Mouse (Mus musculus) right cerebral cortex, adult 2 months (tissue): ENCODE measurements around the gene Pdlim7.

Experiments
- DNase-seq, 2 experiments: peaks; one replicate each; pipeline ENCODE4 v3.0.0; 2021 to 2022; ENCODE audit warnings: low spot score in 2 of 2

The Pdlim7 gene

DNA sequence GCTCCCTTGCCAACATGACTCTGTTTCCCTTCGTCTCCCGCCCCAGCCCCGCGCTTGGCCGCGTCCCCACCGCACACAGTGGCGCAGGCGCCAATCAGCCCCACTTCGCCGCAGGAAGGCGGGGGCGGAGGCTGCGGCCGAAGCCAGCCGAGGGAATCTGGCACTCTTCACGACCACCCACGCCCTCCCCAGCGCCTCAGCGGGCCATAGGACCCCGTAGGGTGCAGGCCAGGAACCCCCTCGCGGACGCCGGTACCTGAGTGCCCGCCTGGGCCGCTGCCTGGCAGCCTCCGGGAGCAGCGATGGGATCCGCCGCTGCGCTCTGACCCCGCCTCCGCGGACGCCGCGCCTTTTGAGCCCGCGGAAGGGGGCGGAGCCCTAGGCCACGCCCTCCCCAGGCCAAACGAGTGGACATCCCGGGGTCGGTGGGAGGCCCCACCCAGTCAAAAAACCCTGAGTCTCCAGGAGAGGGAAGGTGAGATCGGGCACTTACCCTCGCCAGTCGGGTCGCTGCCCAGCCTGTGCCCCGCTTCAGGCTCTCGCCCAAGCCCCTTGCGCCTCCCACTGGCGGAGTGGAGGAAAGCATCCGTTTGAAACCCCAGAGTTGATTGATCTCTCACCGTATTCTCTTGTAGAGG, at the start of gene Pdlim7:
TSS of gene Pdlim7 (minus strand) at position 566 of the 638 bp plus-strand sequence.
- DNase-seq, result peak; percentile 80 to 87

DNA sequence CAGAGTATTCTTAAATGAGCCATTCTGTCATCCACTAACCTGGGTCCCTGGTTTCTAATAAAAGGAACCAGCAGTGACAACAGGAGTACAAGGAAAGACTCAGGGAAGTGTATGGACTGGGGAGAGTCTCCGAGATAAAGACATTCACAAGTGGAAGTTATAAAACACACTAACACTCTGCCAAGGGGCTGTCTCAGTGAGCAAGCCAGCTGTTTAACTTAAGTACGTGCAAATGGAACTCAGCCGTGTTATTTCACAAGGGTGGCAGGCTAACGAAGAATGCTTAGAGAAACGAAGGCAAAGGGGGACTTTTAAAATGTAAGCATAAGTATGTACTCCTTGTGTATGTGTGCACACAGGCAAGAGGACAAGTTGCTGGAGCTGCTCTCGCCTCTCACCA, 44.0 kb upstream of the Pdlim7 start:
- DNase-seq, result no peak

DNA sequence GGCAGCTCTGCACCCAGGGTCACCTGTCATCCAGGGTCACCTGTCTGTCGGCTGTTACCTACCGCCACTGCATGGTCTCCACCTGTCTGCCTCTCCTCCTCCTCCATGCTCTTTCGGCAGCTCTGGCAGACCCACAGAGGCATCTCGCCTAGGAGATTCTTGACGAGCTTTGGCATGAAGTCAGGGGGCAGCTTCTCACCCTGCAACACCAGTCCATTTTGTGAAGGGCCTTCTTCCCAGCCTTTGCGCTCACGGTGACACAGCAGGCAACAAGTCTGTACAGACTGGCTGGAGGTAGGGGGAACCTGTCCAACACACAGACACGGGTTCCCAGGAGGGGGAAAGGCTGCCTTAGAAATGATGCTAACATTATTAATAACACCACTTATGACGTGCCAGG, 42.4 kb upstream of the Pdlim7 start:
- DNase-seq, result no peak

DNA sequence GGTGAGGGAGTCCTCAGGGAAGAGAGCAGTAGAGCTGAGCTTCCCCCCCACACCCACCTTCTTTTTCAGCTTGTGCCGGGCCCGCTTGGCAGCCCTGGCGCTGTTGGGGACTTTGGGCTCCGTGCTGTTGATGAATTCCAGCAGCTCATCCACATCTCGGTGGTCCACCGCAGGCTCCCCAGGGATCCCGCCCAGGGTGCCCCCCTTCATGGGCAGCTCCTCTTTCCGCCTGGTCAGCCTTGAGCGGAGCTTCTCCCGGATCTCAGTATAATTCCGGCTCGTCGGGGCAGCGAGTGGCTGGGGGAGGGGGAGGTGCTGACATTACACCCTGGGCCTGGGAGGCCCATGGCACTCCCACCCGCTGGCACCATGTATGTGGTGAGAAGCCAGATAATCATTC, 35.6 kb upstream of the Pdlim7 start:
- no peak for DNase-seq

DNA sequence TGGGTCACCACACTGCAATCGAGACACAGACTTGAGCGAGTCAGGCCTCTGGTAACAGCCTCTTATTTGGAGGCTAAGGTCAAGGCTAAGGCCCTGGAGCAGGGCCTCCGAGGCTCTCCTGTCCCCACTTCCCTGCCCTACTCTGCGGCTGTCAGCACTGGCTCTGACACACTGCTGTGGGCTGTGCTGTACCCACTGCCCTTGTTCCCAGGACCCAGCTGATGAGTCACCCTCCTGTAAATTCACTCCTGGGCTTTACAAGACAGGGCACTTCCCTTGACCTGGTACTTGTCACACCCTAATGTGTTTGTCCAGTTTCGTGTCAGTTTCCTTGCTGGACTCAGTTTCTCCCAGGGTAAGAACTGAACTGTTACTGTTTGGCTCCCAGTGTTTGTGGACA, 35.0 kb upstream of the Pdlim7 start:
- no peak for DNase-seq

DNA sequence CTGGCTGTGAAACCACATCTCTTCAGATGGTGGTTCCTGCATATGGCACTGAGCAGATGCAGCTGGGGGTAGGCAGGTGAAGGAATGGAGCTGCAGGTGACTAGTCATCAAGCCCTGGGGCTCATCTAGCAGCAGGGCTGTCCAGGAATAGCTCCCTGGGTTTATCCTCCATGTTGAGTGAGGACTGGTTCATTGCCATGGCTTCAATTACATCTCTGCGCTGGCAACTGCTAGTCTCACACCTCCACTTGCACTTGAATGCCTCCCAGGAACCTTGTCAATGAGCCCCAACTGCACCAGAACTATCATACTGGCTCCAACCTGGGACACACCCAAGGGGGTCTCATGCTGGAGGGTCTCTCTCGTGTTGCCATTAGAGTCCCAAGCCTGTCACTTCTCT, 34.4 kb upstream of the Pdlim7 start:
- DNase-seq, result no peak

DNA sequence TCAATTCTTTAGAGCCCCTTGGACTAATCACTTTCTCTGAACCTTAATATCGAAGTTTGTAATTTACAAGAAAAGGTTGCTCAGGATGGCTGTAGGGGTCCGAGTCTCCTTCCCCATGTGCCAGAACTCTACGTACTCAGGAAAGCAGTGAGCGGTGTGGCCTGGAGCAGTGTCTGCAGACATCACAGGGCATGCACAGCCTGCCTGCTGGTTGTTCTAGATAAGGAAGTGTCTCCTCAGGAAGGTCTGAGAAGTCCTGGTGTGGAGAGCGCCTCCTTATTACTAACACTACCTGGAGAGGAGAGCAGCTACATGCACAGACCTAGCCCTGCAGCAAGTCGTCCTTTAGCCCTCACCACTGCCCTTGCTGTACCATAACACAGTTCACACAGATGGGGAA, 31.3 kb upstream of the Pdlim7 start:
- DNase-seq, result no peak

DNA sequence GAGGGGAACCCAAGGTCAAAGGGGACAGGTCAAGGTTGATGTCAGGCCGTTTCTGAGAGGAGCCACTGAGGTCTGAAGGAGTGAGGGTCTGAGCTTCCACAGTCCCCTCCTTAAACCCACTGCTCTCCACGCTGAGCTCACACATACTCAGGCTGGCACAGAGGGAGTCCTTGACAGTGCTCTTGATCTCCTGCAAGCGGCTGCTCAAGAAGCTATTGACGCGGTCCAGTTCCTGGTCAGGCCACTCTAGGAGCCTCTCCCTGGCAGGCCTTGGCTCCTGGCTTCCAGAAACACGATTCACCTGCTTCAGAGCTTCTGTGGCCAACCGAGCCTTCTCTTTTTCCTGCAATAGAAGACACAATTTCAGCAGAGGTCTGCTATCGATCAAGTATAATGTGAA, 30.0 kb upstream of the Pdlim7 start:
- no peak for DNase-seq

DNA sequence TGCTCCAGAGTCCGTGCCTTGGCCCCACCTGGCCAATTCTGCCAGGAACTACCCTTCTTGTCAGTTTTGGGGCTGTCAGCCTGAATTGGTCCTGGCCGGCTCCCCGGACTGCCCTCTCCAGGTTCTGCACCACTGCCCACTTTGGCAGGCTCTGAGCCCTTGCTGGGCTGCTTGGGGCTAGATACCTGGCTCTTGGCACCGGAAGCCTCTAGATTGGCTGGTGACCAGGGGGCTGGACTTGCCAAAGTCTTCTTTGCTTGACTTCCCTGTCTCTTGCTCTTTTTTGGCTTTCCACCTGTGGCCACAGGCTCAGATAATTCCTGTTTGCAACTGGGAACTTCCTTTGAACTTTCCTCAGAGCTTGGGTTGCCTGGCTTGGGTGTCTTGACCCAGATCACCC, 29.4 kb upstream of the Pdlim7 start:
- no peak for DNase-seq

DNA sequence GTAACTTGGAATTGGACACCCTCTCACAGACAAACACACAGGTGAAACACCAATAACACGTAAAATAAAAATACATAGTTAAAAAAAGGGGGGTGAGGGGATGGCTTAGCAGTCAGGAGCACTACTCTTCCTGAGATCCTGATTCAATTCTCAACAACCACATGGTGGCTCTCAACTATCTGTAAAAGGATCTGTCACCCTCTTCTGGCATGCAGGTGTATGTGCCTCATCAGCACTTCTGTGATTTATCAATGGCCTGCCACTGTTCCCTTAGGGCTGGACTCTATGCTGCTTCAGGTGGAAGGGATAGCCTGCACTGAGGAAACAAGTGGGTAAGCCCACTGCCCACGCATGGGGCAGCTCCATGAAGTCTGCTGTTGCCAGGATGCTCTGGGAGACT, 27.5 kb upstream of the Pdlim7 start:
- DNase-seq, result peak in 1 of 2 experiments; percentile 37

DNA sequence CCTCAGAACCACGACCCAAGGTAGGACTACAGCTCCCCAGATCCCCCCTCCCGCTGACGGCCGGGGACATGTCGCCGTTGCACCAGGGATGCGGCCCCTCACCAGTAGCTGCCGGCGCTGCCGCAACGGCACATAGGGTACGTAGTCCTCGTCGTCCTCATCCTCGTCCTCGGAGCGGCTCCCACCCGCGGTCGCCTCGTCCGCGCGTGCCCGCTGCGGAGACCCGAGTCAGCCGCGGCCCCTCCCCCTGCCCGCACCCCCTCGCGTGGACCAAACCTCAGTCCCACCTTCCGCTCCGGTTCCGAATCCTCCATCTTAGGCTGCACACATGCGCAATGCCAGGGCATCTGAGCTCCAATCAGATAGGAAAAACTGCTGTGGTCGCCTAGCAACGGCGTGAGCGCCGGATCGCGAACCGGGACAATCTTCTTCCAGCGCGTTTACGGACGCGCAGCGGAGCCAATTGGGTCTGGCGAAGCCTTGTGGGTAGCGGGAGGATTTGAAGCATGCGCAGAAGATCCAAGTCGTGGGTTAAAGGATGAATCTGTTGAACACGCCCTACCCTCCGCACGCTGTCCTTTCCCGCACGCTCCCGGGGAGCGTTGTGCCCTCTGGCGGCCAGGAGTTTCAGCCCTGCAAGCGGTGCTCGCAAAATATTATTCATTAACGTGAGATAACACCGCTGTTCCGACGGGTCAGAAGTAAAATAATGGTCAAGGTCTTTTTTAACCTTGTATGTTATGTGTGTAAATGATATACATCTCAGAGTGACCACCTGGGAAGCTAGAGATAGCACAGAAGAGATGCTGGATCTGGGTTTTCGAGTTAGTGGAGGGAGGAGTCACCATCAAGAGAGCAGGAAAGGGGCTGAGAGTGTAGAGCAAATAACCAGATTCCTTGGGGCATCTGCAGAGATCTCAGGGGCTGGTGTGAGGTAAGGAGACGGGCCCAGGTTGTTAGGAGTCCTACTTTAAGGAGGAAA, 23.0 kb upstream of the Pdlim7 start, which contains the start of gene Ddx41:
TSS of gene Ddx41 (minus strand) at position 465 of the 982 bp plus-strand sequence.
- peak; percentile 100 for DNase-seq

DNA sequence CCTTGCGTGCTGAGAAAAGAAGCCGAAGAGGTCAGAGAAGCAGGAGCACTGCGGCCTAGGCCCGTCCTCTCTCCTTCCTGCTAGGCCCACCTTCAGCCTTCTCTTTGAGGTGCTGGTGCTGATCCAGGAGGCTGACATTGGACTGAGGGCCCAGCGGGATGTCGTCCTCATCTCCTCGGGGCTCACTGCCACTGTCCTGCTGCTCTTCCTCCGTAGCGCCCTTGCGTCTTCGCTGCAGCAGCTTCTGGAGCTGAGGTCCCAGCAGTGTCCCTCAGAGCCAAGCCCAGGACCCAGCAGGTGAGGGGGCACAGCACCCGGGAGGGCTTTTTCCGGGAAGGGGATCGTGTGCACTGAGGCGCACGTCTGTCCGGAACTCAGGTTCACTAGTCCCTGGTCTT, 22.3 kb upstream of the Pdlim7 start:
- no peak for DNase-seq

DNA sequence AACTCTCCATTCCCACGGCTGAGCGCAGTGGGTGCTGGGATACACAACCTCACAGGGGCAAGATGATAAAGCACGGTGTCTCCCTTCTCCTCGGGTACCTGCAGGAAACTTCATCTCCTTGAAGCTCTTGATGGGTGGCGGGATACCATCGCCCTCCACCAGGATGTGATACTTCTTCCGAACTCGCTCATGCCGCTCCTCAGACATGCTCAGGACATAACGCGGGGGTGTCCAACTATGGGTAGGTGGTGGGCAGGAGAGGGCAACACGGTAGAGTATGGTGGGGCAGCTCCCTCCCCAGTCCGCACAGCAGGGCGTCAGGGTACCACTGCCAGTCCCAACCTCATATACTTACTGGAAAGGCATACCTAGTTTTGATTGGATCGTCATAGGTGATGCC, 21.7 kb upstream of the Pdlim7 start:
- no peak for DNase-seq

DNA sequence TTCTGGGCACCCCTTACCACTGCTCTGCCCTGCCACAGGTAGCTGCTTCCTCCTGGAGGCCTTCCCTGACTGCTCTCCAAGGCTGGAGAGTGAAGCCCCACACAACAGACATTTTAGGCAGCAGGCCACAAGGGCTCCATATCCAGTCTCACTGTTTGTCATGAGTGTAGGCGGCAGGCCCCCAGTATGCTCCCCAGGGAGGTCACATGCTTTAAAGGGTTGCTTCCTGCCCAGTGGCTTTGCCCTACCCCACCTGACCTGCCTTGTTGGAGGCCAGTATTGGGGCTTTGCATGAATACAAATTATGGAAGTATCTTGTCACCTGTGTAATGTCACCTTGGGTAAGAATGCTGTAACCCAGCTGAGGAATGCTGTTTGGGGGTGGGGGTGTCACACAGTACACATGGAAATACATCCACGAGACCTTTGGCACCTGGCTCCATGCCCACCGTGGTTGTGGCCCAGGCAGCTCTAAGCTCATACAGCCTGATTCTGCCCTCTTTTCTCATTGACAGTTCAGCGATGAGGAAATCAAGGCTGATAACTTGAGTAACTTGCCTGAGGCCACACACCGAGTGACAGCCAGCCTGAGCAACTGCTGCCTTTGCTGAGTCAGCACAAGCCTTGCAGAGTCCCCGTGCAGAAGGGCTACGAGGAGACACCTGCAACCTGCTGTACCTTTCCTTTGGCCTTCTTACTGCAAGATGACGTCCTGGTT, 15.9 kb upstream of the Pdlim7 start, which contains the start of gene Dok3:
TSS of gene Dok3 (minus strand) at position 99 of the 718 bp plus-strand sequence.
- no peak for DNase-seq

DNA sequence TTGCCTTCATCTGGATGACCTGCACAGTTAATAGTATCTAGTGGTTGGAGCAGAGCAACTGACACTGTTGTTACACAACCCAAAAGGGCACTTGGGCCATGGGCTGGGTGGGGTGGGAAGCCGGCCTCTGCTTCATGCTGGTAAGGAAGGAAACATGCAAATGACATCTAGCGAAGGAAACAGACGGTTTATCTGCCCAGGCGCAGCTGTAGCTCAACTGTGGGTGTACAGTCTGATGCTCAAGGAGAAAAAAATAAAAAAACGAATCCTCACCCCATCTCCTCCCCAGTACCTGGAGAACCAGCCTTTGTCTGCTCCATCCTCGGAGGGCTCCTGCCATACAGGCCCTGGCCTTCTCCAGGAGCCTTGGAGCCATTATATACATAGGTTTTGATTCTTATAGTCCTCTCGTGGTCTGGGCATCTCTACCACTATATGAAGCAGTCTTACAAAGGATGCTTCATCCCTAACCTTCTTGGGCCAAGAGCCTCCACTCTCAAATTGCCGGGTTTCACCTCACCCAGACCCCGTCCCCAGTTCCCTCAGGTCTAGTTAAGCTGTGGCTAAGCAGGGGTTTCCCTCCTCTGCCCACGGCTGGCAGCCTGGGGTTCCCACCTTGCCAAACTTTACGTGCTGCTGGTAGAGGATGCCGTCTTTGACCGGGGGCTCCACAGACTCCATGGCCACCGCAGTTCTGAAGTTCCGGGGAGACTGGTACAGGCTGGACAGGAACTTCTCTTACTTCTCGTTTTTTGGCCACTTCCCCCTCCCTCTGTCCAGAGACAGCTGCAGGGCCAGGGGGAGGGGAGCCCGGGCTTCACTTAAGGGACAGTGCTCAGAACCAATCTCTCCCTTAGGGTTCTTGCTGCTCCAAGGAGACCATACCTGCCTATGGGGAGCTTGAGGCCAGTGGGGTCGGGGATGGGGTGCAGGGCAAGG, 14.6 kb upstream of the Pdlim7 start:
- no peak for DNase-seq

DNA sequence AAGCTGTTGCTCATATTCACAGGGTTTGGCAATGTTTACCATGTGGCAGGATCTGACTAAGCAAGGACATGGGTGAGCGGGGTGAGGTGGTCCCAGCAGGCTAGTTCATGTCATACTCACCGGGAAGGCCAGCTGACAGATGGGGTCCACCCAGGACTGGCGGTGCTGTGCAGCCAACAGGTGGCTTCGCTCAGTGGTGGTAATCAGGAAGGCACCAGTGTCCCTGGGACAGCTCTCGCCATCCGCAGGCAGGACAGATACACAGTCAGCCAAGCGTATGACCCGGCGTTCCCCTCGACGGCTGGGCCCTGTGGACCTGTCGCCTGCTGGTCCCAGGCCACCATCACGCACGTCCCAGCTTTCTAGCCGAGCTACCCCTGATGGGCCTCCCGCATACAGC, 13.7 kb upstream of the Pdlim7 start:
- no peak for DNase-seq

DNA sequence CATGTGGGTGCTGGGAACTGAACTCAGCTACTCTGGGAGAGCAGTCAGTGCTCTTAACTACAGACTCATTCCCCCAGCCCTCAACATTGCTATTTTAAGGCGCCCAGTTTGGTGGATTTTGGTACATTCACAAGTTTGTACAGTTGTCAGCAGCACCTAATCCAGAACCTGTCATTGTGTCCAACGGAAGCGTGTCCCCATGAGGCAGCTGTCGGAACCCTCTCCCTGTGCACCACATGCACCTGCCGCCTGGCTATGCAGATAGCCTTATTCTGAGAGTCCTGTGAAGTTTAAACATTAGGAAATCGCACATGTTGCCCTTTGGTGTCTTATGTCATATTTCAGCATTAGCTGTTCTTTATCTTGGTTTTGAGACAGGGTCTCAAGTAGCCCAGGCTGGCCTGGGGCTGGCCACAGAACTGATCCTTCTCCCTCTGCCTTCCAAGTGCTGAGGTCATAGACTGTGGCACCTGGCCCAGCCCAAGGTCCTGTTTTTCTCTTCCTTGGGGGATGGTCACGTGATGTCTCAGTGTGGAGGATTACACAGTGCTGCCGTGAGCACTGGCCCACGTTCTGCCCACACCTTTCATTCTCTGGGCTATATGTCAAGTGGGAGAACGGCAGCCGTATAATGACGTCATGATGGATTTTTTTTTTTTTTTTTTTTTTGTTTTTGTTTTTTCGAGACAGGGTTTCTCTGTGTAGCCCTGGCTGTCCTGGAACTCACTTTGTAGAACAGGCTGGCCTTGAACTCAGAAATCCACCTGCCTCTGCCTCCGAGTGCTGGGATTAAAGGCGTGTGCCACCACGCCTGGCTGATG, 12.5 kb upstream of the Pdlim7 start:
- DNase-seq, result no peak

DNA sequence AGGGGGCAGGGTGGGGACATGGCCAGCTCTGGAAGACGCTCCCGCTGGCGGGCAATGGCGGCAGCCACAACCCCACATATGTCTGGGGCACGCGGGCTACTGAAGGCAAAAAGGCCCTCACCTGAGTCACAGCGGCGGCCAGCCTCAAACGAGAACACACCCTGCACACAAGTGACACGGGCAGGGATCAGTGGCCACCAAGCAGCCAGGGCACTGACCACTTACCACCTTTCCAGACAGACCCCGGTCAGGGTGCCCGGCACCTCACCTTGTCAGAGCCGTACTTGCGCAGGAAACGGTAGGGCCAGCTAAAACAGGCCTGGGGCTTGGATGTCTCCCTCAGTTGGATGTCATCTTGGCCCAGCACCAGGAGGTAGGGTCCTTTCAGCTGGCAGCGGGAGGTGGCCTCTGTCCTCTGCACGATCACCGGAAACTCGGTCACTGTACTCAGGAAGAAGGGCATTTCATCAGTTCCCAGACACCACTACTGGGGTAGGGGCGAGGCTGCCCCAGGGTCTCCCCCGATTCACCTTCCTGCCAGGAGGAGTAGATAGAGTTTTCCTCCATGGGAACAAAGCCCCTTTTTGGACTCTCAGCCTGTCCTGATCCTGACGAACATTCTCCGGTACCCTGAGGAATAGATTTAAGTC, 10.6 kb upstream of the Pdlim7 start:
- DNase-seq, result no peak

DNA sequence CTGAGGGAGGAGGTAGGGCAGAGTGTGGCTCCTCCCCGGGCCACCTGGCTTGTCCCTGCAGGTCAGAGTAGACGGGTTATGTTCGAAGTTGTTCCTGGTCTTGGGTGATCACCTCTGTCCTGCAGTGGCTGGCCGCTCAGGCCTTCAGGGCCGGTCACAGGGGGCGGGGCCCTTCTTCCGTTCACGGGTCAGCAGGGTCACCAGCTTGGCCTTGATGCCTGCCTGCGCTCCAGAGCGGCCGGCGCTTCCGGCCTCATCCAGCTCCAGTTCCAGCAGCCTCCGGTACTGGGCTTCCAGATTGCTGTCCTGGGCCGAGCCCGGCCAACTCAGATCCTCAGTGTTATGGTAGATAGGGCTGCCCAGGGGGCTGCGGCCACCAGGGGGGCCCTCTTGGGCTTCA, 9.8 kb upstream of the Pdlim7 start:
- DNase-seq, result no peak

DNA sequence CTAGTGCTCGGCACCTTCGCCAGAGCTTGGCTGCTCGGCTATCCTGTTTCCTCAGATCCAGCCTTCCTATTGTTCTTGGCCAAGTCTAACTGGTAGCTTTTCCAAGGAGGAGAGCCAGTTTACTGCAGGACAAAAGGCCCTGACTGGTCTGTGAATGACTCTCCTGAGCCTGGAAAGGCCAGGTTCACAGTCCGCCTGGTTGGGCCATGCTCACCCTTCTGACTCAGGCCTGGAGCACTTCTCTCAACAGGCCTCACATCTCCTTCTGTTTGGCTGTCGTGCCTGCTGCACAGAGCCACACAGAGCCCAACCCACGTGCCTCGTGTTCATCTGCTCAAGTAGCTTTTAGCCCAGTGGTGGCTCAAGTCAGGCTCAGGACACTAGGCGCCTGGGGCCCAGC, 9.3 kb upstream of the Pdlim7 start:
- no peak for DNase-seq
